Mouse (Mus musculus): Measurements from ENCODE around the gene Ccdc30. TPM values are rescaled to one million over a fixed set of nuclear protein-coding genes. Genes with fewer than 3 reads are reported as not detected.

Ccdc30 gene
- total RNA-seq, 2 experiments from 2014 or later: 0.99 to 1.4 TPM

DNA sequence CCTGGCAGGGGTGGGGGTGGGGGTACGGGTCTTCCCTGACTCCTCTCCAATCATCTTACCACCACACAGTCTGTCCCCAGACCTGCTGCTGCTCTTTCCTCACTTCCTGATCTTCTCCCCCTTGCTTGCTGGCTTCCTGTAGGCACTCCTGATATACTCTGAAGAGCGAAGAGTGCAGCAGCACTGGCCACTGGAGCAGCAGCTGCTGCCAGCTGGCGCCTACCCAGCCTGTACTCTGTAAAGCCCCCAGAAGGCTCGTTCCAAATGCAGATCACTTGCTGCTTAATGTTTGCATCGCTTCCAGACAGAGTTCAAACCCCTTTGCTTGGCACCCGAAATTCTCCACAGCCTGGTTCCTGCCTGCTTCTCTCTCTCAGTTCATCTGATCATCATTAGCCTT, 2.5 kb downstream of the Ccdc30 start:
- DNase-seq: peak; percentile 68

DNA sequence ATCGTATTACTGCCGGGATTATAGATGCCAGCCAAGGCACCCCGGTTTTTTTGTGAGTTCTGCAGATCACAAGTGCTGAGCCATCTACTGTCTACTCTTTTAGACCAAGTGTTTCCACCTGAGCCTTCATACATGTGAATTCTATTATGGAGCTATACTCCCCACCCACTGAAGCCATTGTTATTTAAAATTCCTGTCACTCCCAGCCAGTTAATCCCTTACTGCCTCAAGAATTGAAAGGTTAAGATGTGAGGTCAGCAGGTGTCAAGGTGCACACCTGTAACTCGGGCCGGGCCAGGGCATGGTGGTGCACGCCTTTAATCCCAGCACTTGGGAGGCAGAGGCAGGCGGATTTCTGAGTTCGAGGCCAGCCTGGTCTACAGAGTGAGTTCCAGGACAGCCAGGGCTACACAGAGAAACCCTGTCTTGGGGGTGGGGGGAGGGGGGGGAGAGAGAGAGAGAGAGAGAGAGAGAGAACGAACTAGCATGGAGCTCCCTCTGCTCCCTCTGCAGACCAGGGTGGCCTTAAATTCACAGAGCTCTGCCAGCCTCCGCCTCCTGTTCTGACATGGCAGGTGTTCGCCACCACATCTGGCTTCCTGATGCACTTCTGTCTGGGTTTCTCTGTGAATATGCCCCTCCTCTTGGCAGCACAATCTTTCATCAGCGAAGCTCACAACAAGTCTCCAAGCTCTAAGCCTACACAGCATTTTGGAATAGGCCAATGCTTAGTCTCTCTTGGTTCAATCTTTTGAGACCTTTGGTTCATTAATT, 3.3 kb downstream of the Ccdc30 start:
- DNase-seq: no peak

DNA sequence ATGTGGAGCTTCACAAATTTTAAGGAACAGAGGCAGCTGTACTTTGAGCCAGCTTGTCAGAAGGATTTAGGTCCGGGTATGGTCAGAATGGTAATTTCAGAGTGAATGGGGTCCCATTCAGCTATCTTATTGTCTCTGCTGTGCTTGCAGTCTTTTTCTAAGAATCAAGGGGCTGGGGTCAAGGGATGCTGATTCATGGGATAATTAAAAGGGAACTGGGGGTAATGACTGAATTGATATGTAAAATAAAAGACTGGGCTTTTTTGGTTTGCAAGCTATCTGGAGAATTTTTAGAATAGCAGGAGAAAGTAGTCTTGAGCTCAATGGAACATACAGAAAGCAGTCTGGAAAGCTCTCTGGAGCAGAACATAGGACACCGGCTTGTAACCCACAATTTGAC, 11.9 kb downstream of the Ccdc30 start:
- no peak for DNase-seq

DNA sequence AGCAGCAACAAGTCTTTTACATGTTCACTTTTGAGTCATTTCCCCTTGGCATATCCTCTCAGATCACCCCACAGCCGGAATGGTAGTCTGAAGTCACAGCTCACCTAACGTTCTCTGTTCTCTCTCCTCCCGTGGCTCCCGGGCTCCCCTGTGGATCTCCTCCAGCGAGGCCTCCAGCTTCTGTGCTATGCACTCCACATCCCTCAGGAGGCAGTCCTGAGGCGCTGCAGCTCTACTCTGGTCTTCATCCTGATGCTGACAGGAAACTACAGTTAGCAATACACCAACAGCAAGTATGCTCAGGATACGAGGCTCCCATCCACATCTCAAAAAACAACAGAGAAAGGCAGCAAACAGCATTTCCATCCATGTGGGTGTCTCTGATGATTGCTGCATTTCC, 14.4 kb downstream of the Ccdc30 start:
- no peak for DNase-seq

DNA sequence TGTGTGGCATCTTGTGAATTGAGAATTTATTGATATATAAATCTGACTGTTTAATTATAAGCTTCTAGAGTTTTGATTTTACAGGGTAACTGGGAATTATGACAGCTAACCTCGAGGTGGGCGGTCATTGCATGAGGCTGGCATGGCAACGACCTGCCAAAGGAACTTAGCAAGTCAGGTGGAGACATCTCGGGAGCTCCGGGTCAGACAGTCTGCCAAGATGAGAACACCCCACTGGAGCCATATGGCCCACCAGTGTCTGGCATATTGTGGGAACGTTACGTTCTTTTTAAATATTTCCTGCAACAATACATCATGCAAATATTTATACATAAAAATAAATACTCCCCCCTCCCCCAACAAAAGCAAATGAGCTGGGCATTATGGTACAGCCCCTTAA, 16.6 kb downstream of the Ccdc30 start:
- no peak for DNase-seq

DNA sequence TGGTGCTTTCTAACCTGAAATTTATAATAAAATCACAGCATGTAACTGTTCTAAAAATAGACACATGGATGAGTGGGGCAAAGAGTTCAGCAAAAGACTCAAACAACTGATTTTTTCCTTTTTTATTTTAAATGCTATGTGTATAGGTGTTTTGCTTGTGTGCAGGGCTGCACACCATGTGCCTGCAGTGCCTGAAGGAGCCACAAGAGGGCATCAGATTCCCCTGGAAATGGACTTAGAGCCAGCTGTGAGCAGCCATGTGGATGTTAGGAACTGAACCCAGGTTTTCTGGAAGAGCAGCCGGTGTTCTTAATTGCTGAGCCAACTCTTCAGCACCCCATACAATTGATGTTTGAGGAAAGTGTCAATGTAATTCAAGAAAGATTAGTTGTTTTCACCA, 25.0 kb downstream of the Ccdc30 start:
- DNase-seq: peak; percentile 24

DNA sequence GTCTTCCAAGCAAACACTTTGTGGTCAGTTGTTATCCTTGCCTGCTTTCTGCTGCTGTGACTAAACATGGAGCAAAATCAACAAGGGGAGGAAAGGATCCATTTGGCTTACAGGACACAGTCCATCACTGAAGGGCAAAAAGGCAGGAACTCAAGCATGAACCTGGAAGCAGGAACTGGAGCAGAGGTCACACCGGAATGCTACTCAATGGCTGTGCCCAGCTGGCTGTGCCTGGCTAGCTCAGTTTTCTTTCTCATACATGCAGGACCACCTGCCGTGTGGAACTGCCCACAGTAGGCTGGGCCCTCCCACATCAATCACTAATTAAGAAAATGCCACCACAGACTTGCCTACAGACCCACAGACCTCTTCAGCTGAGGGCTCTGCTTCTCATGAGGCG, 26.1 kb downstream of the Ccdc30 start:
- DNase-seq: no peak

DNA sequence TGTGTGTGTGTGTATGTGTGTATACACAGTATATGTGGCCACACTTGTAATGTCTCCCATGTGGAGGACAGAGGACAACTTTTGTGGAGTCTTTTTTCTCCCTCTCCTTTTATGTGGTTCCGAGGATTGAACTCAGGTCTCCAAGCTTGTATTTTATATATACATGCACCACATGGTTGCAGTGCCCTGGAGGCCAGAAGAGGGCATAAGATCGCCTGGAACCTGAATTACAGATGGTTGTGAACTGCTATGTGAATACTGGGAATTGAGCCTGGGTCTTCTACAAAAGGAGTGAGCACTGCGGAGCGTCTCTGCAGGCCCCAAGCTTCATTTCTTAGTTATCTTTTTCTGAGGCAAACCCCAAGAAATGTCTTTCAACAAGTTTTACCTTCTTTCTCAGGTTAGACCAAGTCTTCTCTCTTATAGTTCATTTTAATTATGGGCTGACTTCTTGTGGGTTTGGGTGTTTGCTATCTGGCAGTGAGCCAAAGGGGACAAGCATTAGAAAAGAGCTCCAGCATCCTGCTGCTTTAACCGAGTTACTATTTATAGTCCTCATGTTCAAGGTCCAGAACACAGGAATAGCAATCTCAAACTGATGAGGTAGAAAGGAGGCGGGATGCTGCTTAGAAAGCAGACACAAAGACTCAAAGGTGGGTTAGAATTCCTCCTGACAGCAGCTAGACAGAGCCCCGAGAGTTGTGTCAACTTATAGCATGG, 33.7 kb downstream of the Ccdc30 start:
- DNase-seq: no peak

DNA sequence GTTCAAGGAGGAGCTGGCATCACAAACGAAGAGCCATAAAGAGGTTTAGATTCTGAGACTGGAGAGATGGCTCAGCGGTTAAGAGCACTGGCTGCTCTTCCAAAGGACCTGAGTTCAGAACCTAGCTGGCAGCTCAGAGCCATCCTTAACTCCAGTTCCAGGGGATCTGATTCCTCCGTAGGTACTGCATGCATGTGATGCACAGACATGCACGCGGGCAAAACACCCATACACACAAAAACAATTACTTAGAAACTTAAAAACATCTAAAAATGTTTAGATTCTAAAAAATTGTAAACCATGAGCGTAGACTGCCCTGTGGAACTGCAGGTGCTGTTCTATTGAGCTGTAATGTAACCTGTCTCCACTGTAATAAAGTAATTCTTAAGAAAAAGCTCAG, 45.9 kb downstream of the Ccdc30 start:
- no peak for DNase-seq

DNA sequence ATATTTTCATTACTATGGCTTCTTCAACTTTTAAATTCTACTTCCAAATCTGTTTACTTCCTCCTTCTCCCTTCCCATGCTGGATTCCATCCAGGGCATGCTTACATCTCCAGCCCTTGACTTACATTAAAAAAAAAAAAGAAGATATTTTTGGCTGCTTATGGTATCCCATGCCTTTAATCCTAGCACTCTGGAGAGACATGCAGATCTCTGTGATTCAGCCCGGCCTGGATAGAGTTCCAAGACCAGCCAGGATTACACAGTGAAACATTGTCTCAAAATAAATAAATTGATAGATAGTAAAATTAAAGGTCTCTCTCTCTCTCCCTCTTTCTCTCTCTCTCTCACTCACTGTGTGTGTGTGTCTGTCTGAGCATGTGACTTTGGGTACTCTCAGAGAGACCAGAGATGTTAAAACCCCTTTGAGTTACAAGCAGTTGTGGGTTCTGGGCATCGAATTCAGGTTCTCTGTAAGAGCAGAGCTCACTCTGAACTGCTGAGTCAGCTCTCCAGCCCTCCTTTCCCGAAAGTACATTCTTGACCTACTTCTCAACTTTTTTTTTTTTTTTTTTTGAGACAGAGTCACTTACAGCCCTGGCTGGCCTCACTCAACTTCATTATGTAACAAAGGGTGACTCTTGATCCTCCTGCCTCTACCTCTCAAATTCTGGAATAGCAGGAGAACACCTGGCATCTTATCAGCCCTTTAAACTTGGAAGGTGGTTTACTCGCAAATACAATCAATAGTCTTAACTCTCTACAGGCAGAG, 48.4 kb downstream of the Ccdc30 start:
- DNase-seq: no peak

DNA sequence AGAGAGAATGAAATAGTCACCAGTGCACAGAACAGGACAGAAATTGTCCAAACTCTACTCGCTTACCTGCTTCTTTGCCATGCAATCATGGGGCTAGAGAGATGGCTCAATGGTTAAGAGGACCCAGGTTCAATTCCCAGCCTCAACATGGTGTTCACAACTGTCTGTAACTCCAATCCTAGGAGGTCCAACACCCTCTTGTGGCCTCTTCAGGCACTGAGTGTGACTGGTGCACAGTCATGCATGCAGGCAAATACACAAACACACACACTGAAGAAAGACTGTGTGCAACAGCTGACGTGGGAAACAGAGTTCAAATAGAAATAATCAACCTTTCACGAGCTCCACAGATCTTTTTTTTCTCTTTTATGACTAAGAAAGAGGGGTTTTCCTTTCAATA, 53.1 kb downstream of the Ccdc30 start:
- no peak for DNase-seq

DNA sequence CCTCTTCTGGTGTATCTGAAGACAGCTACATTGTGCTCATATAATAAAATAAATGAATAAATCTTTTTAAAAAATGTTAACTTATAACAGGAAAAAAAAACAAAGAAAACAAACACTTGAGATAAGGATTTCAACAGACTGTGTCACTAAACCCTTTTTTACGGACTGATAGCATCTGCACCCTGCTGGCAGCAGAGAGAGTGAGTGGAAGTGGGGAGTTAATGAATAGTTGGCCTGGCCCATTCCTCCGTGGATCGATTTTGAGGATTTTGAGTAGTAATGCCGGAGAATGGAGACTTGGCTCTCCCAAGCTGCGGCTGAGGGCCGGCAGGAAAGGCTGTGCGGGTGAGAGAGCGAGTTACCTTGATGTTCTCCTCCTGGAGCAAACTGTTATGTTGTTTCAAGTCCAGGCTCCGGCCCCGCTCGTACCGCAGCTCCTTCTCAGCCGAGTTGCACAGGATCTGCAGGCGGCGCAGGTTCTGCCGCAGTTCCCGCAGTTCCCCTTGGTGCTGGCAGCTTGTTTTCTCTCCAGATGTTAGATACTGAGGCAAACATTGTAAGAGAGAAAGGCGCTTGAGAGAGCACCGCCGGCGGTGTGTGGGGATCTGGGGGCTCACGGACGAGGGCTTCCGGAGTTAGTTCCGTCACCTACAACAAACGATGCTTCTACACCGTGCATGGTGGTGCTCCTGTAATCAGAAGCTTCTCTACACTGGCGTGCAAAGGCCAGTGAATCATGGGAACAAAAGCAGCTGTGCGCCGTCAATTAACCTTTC, 55.9 kb downstream of the Ccdc30 start:
- DNase-seq: peak; percentile 16

DNA sequence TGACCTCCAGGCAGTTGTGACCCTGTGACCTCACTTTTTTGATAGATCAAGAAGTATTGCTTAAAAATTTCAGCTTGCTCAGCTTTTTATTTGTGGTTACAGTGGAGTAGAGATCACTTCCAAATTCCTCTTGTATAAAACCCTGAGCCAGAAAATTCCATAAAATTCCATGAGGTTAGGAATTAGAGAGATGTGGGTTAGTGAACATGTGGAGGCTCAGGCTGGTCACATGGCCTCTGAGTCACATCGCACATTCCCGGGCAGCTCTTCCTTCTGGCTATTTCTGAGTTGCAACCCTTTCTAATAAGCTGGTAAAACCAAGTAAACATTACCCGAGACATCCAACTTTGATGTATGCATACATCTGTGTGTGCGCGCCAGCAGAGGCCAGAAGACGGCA, 69.8 kb downstream of the Ccdc30 start:
- DNase-seq: no peak

DNA sequence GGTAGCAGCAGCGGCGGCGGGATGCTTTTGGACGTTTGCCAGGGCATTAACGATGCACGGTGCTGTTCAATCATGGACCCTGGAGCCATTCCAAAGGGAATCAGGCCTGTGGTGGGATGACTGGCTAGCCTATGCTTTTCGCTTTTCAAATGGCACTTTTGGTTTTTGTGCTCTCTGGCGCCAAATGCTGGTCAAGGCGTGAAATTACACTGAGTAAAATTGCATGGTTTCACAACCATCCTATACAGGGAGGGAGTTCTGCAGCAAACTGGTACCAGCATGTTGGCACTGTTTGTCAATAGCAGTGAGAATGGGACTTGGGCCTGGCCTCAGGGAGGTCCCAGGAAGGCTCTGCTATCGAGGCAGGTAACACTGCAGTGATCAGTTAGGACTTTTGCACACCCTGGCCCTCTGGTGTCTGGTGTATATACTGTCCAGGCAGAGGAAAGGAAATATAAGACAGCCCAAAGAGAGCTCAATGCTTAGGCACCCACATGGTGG, 76.4 kb downstream of the Ccdc30 start:
- DNase-seq: peak; percentile 56

DNA sequence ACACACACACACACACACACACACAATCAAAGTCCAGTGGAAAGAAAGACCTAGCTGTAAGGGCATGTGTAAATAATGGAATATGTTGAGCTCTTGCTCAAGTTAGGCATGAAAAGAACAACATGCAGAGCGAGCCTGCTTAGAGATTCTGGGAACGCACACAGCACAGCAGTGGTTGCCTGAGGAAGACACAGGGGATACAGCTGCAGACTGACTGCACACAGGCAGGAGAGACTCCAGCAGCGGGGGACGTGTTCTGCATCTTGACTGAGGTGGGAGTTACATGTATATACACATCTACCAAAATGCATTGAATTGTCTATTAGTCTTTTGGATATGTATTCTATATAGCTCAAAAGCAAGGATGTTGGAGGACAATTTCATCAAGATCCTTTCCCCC, 76.9 kb downstream of the Ccdc30 start:
- DNase-seq: no peak

DNA sequence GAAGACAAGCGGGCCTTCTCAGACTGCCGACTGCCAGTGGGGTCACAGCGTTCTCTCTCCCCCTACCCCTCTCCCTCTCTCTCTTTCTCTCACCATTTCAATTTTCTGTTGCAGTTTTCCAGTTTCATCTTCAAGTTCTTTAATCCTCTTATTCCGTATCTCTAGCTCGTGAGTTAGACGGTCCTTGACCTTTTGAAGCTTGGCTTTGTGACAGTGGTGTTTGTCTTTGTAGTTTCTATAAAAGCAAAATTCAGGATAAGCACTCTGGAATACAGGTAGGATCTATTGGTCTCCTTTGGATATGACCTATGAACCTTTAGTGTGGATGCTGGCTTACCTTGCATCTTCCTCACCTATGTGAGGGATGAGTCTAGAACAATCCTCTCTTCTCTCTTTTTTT, 81.8 kb downstream of the Ccdc30 start:
- DNase-seq: no peak

DNA sequence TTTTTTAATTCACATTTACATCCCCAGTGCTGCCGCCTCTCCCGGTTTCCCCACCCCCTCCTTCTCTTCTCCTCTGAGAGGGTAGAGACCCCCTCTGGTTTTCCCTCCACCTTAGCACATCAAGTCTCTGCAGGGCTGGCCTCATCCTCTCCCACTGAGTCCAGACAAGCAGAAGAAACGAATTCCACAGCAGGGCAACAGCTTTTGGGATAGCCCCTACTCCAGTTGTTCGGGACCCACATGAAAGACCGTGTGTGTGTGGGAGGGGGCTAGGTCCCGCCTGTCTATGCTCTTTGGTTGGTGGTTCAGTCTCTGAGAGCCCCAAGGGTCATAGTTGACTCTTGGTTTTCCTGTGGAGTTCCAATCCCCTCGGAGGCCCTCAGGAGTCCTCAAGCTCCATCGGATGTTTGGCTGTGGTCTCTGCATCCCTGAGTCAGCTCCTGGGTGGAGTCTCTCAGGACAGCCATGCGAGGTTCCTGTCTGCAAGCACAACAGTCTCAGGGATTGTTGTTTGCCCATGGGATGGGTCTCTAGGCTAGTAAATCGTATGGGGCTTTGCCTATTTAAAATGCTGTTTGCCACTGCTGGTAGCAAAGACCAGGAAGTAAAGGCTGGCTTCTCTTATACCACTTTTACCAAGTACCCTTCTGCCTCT, 94.3 kb downstream of the Ccdc30 start:
- DNase-seq: peak; percentile 12

DNA sequence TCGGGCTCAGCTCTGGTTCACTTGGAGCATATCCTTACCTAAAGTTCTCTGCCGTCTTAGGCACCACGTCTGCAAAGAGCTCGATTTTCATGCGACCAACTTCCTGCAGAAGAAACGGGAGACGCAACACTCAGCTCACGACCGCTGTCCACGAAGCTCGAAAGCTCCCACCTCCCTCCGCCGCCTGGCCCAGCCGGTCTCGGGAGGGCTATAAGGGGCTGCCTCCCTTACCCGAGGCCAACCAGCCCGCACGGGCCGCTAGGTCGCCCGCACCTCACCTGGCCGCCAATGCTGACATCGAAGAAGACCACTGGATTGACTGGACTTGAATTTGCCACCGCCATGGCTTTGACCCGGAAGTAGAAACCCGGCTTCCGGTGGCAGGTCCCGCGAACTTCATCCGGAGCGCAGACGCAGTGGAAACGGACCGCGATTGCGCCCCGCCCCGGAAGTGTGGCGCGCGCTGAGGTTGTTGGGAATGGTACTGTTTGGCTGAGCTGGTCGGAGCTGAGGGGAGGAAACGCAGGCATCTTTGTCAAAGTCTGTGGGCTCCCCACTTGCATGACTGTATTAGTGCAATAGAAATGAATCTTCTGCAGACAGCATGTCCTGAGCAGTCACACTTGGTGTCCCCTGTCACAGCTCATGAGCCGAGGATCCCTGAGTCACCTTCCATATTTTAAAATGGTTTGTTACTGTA, 95.0 kb downstream of the Ccdc30 start, which contains the start of gene Ppih:
Gene Ppih, minus strand, starts transcription at position 416 of the 700 bp plus-strand sequence.
- DNase-seq: peak; percentile 97

DNA sequence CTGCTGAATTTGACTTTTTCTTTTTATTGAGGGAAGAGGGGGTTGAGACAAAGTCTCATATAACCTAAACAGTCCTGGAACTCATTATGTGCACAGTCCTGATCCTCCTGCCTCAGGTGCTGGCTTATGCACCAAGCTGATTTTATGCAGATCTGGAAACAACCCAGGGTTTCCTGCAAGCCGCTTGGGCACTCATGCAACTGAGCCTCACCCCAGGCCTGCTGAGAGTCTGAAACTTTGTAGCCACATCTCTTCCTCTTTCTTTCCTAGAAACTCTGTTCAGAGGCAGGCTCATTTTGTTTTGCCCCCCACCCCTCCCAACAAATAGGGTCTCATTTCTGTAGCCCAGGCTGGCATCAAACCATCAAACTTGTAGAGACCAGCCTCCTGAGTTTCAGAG, 101.6 kb downstream of the Ccdc30 start:
- no peak for DNase-seq

DNA sequence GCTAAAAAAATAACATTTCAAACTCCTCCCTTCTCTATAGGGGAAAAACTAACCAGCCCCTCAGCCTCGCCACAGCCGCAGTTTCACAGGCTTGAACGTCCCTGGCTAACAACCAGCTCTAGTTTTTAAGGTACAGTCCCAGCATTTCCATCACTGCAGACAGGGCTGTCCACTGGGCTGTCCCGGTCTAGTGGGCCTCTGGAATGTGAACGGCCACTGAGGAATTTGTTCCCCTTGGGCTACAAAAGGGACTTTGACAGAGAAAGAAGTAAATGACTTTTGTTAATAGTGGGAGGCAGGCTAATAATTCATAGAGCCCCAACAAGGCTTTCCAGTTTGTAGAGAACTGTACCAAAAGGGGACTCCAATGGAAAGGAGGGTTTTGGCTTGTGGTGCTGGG, 109.9 kb downstream of the Ccdc30 start:
- DNase-seq: no peak

DNA sequence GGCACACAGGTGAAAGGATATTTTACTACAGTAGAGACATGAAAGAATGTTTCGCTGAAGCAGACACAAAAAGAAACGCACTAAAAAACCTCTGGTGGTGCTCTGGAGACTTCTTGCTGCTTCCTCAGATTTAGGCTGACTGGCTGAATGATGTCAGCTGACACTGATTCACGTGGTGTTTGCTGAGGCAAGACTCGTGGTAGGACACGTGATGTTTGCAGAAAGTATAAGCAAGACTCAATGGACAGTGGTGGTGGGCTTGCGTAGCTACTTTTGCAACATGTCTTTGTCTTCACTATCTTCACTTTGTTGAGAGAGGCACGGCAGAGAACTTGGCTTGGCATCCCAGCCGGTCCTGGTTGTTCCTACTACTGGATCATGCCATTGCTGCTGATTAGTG, 112.0 kb downstream of the Ccdc30 start:
- DNase-seq: no peak

Data from heart, postnatal 4 days (tissue).